Mouse (Mus musculus): Measurements from ENCODE around the gene Exosc1. TPM values are rescaled to one million over a fixed set of nuclear protein-coding genes. Genes with fewer than 3 reads are reported as not detected.
A peak's percentile ranks its signal among the peaks of the same experiment; 100 is the strongest.

Gene Exosc1
- polyA plus RNA-seq, 1 experiment from 2014 or later = 67.8 TPM

DNA sequence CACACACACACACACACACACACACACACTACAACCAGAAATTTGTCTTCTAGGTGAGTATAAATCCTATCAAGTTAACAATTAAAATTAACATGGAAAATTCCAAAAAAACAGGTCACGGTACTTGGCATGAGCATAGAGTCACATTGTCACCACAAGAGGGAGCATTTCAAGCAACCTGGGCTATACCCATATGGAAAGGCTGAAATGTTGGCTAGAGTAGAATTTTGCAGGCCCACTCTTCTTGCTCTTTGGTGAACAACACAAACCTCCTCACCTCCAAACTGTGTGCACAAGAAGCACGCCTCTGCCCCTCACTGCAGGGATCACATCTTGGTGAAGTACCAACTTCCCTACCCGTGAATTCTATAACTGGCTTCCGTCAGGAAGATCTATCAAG is 34.4 kb downstream of the Exosc1 start:
- Histone ChIP-seq H3K9me3 (ENCODE audit: control insufficient read depth, low read length) (no peaks in the 10 kb centered on the region), H3K9ac (ENCODE audit: low read depth, low read length) (no peak overlapping the region), H3K4me2 (ENCODE audit: low read depth, low read length) (no peak overlapping the region), H3K4me1 (ENCODE audit: control insufficient read depth, insufficient read depth, low read length) (peaks cover 3% of the 10 kb centered on the region; the same call in 1 of the 2 replicates), H3K36me3 (ENCODE audit: control insufficient read depth, insufficient read depth, low read length) (no peaks in the 10 kb centered on the region), H3K27ac (replicated peaks; ENCODE audit: low read depth, low read length) (no peak overlapping the region), H3K27me3 (replicated peaks; ENCODE audit: control insufficient read depth, insufficient read depth, low read length) (no peaks in the 10 kb centered on the region), H3K4me3 (ENCODE audit: low read depth, low read length) (no peak overlapping the region)
- no peak for ATAC-seq (ENCODE audit: low read depth)
- 51% methylated on average over 4 of the region's 4 CpGs for WGBS
- DNase-seq (ENCODE audit: low spot score) = peak; percentile 62

DNA sequence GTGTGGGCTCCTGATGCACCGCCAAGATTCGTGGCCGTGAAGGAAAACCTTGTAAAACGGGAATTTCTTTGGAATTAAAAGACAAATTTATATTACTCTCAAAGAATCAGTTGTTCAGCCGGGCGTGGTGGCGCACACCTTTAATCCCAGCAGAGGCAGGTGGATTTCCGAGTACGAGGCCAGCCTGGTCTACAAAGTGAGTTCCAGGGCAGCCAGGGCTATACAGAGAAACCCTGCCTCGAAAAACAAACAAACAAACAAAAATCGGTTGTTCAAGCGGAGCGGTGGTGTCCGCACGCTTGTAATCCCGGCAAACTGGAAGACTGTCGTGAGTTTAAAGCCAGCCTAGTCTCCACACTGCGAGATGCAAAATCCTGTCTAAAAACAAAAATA is 36.9 kb downstream of the Exosc1 start:
- H3K4me3 ChIP-seq (ENCODE audit: low read depth, low read length) = peak overlapping the region; percentile 62
- H3K27me3 ChIP-seq (replicated peaks; ENCODE audit: control insufficient read depth, insufficient read depth, low read length) = no peaks in the 10 kb centered on the region
- H3K36me3 ChIP-seq (ENCODE audit: control insufficient read depth, insufficient read depth, low read length) = peaks cover 10% of the 10 kb centered on the region; the same call in 1 of the 2 replicates
- H3K27ac ChIP-seq (replicated peaks; ENCODE audit: low read depth, low read length) = no peak overlapping the region; the same call in 1 of the 2 replicates
- peaks cover 3% of the 10 kb centered on the region; the same call in 1 of the 2 replicates for H3K4me1 ChIP-seq (ENCODE audit: control insufficient read depth, insufficient read depth, low read length)
- ATAC-seq (ENCODE audit: low read depth) = peak; percentile 15; the same call in 1 of the 2 replicates
- no peaks in the 10 kb centered on the region for H3K9me3 ChIP-seq (ENCODE audit: control insufficient read depth, low read length)
- H3K9ac ChIP-seq (ENCODE audit: low read depth, low read length) = peak overlapping the region; percentile 57
- DNase-seq (ENCODE audit: low spot score) = no peak
- peak overlapping the region; percentile 75 for H3K4me2 ChIP-seq (ENCODE audit: low read depth, low read length)
- WGBS = 17% methylated on average over 18 of the region's 18 CpGs

- Histone ChIP-seq H3K4me3 (ENCODE audit: low read depth, low read length) (peak within 1 kb of the TSS; percentile 62), H3K4me1 (ENCODE audit: control insufficient read depth, insufficient read depth, low read length) (peaks cover 3% of the 10 kb centered on the region; the same call in 1 of the 2 replicates), H3K27me3 (replicated peaks; ENCODE audit: control insufficient read depth, insufficient read depth, low read length) (no peaks in the 10 kb centered on the region), H3K4me2 (ENCODE audit: low read depth, low read length) (peak within 1 kb of the TSS; percentile 75), H3K9ac (ENCODE audit: low read depth, low read length) (peak within 1 kb of the TSS; percentile 57), H3K9me3 (ENCODE audit: control insufficient read depth, low read length) (no peaks in the 10 kb centered on the region), H3K36me3 (ENCODE audit: control insufficient read depth, insufficient read depth, low read length) (peaks cover 16% of the 10 kb centered on the region; the same call in 1 of the 2 replicates), H3K27ac (replicated peaks; ENCODE audit: low read depth, low read length) (no peak within 1 kb of the TSS; the same call in 1 of the 2 replicates)
- DNase-seq (ENCODE audit: low spot score) = peak; percentile 96
- peak; percentile 93 for ATAC-seq (ENCODE audit: low read depth)
- under 1% methylated on average over 27 of the region's 46 CpGs for WGBS
These were observed 37.5 kb downstream of the Exosc1 start, which contains the start of gene Rrp12 for GRCm38 (mm10) chr19:41895460-41896318. Rrp12 (minus strand) TSS chr19:41896173.

GRCm38 (mm10) chr19:41894959-41895358 is 38.3 kb downstream of the Exosc1 start:
- peaks cover 3% of the 10 kb centered on the region; the same call in 1 of the 2 replicates for H3K4me1 ChIP-seq (ENCODE audit: control insufficient read depth, insufficient read depth, low read length)
- no peak overlapping the region for H3K27ac ChIP-seq (replicated peaks; ENCODE audit: low read depth, low read length)
- H3K27me3 ChIP-seq (replicated peaks; ENCODE audit: control insufficient read depth, insufficient read depth, low read length) = no peaks in the 10 kb centered on the region
- H3K36me3 ChIP-seq (ENCODE audit: control insufficient read depth, insufficient read depth, low read length) = peaks cover 23% of the 10 kb centered on the region
- no peak for DNase-seq (ENCODE audit: low spot score)
- peak overlapping the region; percentile 57 for H3K9ac ChIP-seq (ENCODE audit: low read depth, low read length)
- H3K4me2 ChIP-seq (ENCODE audit: low read depth, low read length) = peak overlapping the region; percentile 75
- WGBS = 50% methylated on average over 7 of the region's 7 CpGs
- H3K4me3 ChIP-seq (ENCODE audit: low read depth, low read length) = peak overlapping the region; percentile 62
- no peak for ATAC-seq (ENCODE audit: low read depth)
- no peaks in the 10 kb centered on the region for H3K9me3 ChIP-seq (ENCODE audit: control insufficient read depth, low read length)

DNA sequence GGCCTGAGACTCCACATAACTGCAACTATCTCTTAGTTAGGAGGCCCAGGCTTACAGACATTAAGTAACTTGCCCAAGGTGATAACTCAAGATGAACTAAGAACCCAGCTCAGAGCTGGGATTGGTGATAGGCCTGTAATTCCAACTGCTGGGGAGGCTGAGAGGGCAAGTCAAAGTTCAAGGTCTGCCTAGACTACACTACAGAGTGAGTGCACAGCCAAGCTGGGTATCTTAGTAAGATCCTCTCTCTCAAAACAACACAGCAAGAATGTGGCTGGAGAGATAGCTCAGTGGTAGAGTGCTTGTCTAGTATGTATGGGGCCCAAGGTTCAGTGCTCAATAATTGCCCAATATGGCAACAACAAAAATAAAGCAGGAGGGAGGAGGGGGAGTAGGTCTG is 45.0 kb downstream of the Exosc1 start:
- Histone ChIP-seq H3K4me3 (ENCODE audit: low read depth, low read length) (no peak overlapping the region), H3K4me1 (ENCODE audit: control insufficient read depth, insufficient read depth, low read length) (no peaks in the 10 kb centered on the region), H3K27ac (replicated peaks; ENCODE audit: low read depth, low read length) (no peak overlapping the region), H3K36me3 (ENCODE audit: control insufficient read depth, insufficient read depth, low read length) (peaks cover 83% of the 10 kb centered on the region), H3K4me2 (ENCODE audit: low read depth, low read length) (no peak overlapping the region), H3K9ac (ENCODE audit: low read depth, low read length) (no peak overlapping the region), H3K27me3 (replicated peaks; ENCODE audit: control insufficient read depth, insufficient read depth, low read length) (no peaks in the 10 kb centered on the region), H3K9me3 (ENCODE audit: control insufficient read depth, low read length) (no peaks in the 10 kb centered on the region)
- DNase-seq (ENCODE audit: low spot score) (no peak), ATAC-seq (ENCODE audit: low read depth) (no peak)

DNA sequence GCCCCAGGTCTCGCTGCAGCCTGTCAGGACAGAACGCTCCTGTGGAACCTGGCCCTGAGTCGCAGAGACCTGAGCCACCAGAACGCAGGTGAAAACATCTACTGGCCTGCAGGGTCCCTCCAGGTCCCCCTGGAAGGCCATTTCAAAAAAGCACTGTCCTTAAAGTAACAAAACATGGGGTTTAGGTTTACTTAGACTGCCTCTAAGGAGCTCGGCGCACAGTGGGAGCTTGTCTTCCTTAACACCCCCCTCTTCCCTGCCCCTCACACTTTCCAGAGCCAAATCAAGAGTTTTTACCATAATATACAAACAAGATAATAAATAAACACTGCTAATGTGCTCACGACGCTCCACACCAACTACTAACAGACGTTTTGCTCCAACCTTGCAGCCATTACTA is 49.3 kb downstream of the Exosc1 start:
- Histone ChIP-seq H3K36me3 (ENCODE audit: control insufficient read depth, insufficient read depth, low read length) (peaks cover 73% of the 10 kb centered on the region), H3K9me3 (ENCODE audit: control insufficient read depth, low read length) (no peaks in the 10 kb centered on the region), H3K27me3 (replicated peaks; ENCODE audit: control insufficient read depth, insufficient read depth, low read length) (no peaks in the 10 kb centered on the region), H3K4me3 (ENCODE audit: low read depth, low read length) (no peak overlapping the region), H3K4me2 (ENCODE audit: low read depth, low read length) (no peak overlapping the region), H3K9ac (ENCODE audit: low read depth, low read length) (no peak overlapping the region), H3K4me1 (ENCODE audit: control insufficient read depth, insufficient read depth, low read length) (no peaks in the 10 kb centered on the region), H3K27ac (replicated peaks; ENCODE audit: low read depth, low read length) (no peak overlapping the region)
- no peak for DNase-seq (ENCODE audit: low spot score)
- ATAC-seq (ENCODE audit: low read depth) = no peak
- 91% methylated on average over 9 of the region's 9 CpGs for WGBS

GRCm38 (mm10) chr19:41881842-41882241 is 51.4 kb downstream of the Exosc1 start:
- WGBS = 96% methylated on average over 4 of the region's 4 CpGs
- peaks cover 69% of the 10 kb centered on the region for H3K36me3 ChIP-seq (ENCODE audit: control insufficient read depth, insufficient read depth, low read length)
- no peaks in the 10 kb centered on the region for H3K27me3 ChIP-seq (replicated peaks; ENCODE audit: control insufficient read depth, insufficient read depth, low read length)
- no peaks in the 10 kb centered on the region for H3K4me1 ChIP-seq (ENCODE audit: control insufficient read depth, insufficient read depth, low read length)
- H3K4me2 ChIP-seq (ENCODE audit: low read depth, low read length) = no peak overlapping the region
- ATAC-seq (ENCODE audit: low read depth) (no peak), DNase-seq (ENCODE audit: low spot score) (no peak)
- H3K27ac ChIP-seq (replicated peaks; ENCODE audit: low read depth, low read length) = no peak overlapping the region
- H3K9ac ChIP-seq (ENCODE audit: low read depth, low read length) = no peak overlapping the region
- H3K9me3 ChIP-seq (ENCODE audit: control insufficient read depth, low read length) = no peaks in the 10 kb centered on the region
- H3K4me3 ChIP-seq (ENCODE audit: low read depth, low read length) = no peak overlapping the region

GRCm38 (mm10) chr19:41874356-41874755 is 58.9 kb downstream of the Exosc1 start:
- Histone ChIP-seq H3K4me1 (ENCODE audit: control insufficient read depth, insufficient read depth, low read length) (no peaks in the 10 kb centered on the region), H3K4me2 (ENCODE audit: low read depth, low read length) (no peak overlapping the region), H3K27ac (replicated peaks; ENCODE audit: low read depth, low read length) (no peak overlapping the region), H3K36me3 (ENCODE audit: control insufficient read depth, insufficient read depth, low read length) (peaks cover 82% of the 10 kb centered on the region), H3K4me3 (ENCODE audit: low read depth, low read length) (no peak overlapping the region), H3K9ac (ENCODE audit: low read depth, low read length) (no peak overlapping the region), H3K27me3 (replicated peaks; ENCODE audit: control insufficient read depth, insufficient read depth, low read length) (no peaks in the 10 kb centered on the region), H3K9me3 (ENCODE audit: control insufficient read depth, low read length) (no peaks in the 10 kb centered on the region)
- no peak for DNase-seq (ENCODE audit: low spot score)
- 90% methylated on average over 14 of the region's 14 CpGs for WGBS
- no peak for ATAC-seq (ENCODE audit: low read depth)

Measured in embryonic facial prominence, embryonic 14.5 days (tissue).